Mouse (Mus musculus) fat pad, adult 2 months (tissue): ENCODE data around the gene Actl11.

Experiments used
- DNase-seq: peaks from one replicate; pipeline ENCODE4 v3.0.0-alpha.2; 2011; ENCODE audit warnings: low read depth, low spot score; ENCODE audit errors: extremely low read depth

The Actl11 gene

GRCm38 (mm10) chr9:107928169-107928568, at the start of gene Actl11:
TSS of gene Actl11 (plus strand) at chr9:107928469.
- no peak for DNase-seq

- no peak for DNase-seq
Measured at GRCm38 (mm10) chr9:107880411-107880810, 47.9 kb upstream of the Actl11 start.

GRCm38 (mm10) chr9:107887804-107888266, 40.4 kb upstream of the Actl11 start, which contains the start of gene Mon1a:
TSS of gene Mon1a (plus strand) at chr9:107888151.
- no peak for DNase-seq

- no peak for DNase-seq
Measured at GRCm38 (mm10) chr9:107888267-107888850, 39.9 kb upstream of the Actl11 start.

GRCm38 (mm10) chr9:107890260-107890659, 38.0 kb upstream of the Actl11 start:
- DNase-seq, result no peak

- no peak for DNase-seq
Measured at GRCm38 (mm10) chr9:107891023-107891422, 37.2 kb upstream of the Actl11 start.

GRCm38 (mm10) chr9:107898563-107898962, 29.7 kb upstream of the Actl11 start:
- DNase-seq, result peak; percentile 64

GRCm38 (mm10) chr9:107899855-107900254, 28.4 kb upstream of the Actl11 start:
- no peak for DNase-seq

- no peak for DNase-seq
Measured at GRCm38 (mm10) chr9:107900840-107901626, 27.2 kb upstream of the Actl11 start.

- DNase-seq, result no peak
Measured at GRCm38 (mm10) chr9:107901627-107901914, 26.7 kb upstream of the Actl11 start.

- DNase-seq, result no peak
Measured at GRCm38 (mm10) chr9:107904726-107905125, 23.5 kb upstream of the Actl11 start.

GRCm38 (mm10) chr9:107906252-107906966, 21.9 kb upstream of the Actl11 start, which contains the start of gene Mst1r:
TSS of gene Mst1r (plus strand) at chr9:107906873.
- no peak for DNase-seq

- DNase-seq, result no peak
Measured at GRCm38 (mm10) chr9:107906967-107907800, 21.1 kb upstream of the Actl11 start.

- no peak for DNase-seq
Measured at GRCm38 (mm10) chr9:107907801-107908120, 20.5 kb upstream of the Actl11 start.

- DNase-seq, result no peak
Measured at GRCm38 (mm10) chr9:107908410-107909158, 19.7 kb upstream of the Actl11 start.

- DNase-seq, result no peak
Measured at GRCm38 (mm10) chr9:107910025-107910769, 18.1 kb upstream of the Actl11 start.

GRCm38 (mm10) chr9:107914764-107915420, 13.4 kb upstream of the Actl11 start:
- DNase-seq, result no peak

GRCm38 (mm10) chr9:107917895-107918608, 10.2 kb upstream of the Actl11 start:
- DNase-seq, result no peak

GRCm38 (mm10) chr9:107918884-107919283, 9.4 kb upstream of the Actl11 start:
- DNase-seq, result no peak
